Comparison of ENCODE assay signal across 26 mouse cellular contexts in genomic region chr3:9131366-9131765, GRCm38 (mm10).
"Had no signal": no experiment of that assay in that cellular context is flagged by ENCODE, and none has a peak within 500 bp of the region (broad histone marks: within the 10 kb centered on the region; RNA-seq: fewer than 3 reads in every experiment).

No protein-coding gene starts in this region.

- H3K27ac ChIP-seq: embryonic facial prominence, embryonic 10.5 days; embryonic facial prominence, embryonic 12.5 days; embryonic facial prominence, embryonic 13.5 days; embryonic facial prominence, embryonic 15.5 days; forebrain, embryonic 10.5 days; forebrain, embryonic 12.5 days; forebrain, embryonic 13.5 days; forebrain, embryonic 15.5 days; gastrocnemius, adult 2 months; heart, adult 2 months; heart, embryonic 10.5 days had no signal

- H3K4me1 ChIP-seq: embryonic facial prominence, embryonic 12.5 days; embryonic facial prominence, embryonic 13.5 days; embryonic facial prominence, embryonic 15.5 days; forebrain, embryonic 13.5 days; forebrain, embryonic 15.5 days had no signal

- DNase-seq: cerebellum, postnatal 10 days; cerebellum, postnatal 14 days; cerebellum, postnatal 25 days; cerebellum, postnatal 36 days; embryo, embryonic 11 days; forebrain, postnatal 0 days; gastrocnemius, adult 2 months; gastrocnemius, postnatal 10 days; gastrocnemius, postnatal 14 days; gastrocnemius, postnatal 25 days; gastrocnemius, postnatal 36 days; heart, adult 18-20 months; heart, adult 2 months had no signal

- H3K4me3 ChIP-seq: embryonic facial prominence, embryonic 10.5 days; embryonic facial prominence, embryonic 12.5 days; embryonic facial prominence, embryonic 13.5 days; embryonic facial prominence, embryonic 15.5 days; erythroblast, embryonic 14.5 days; forebrain, embryonic 10.5 days; forebrain, embryonic 12.5 days; forebrain, embryonic 13.5 days; forebrain, embryonic 15.5 days; gastrocnemius, adult 2 months; heart, adult 2 months; heart, embryonic 10.5 days had no signal

- H3K9me3 ChIP-seq: embryonic facial prominence, embryonic 10.5 days; embryonic facial prominence, embryonic 12.5 days; embryonic facial prominence, embryonic 13.5 days; embryonic facial prominence, embryonic 15.5 days; forebrain, embryonic 10.5 days; forebrain, embryonic 12.5 days; forebrain, embryonic 13.5 days; forebrain, embryonic 15.5 days; heart, embryonic 10.5 days had no signal

- H3K4me2 ChIP-seq: embryonic facial prominence, embryonic 12.5 days; embryonic facial prominence, embryonic 13.5 days; embryonic facial prominence, embryonic 15.5 days; forebrain, embryonic 12.5 days; forebrain, embryonic 13.5 days; forebrain, embryonic 15.5 days; heart, embryonic 11.5 days had no signal

- H3K27me3 ChIP-seq: embryonic facial prominence, embryonic 12.5 days; embryonic facial prominence, embryonic 13.5 days; embryonic facial prominence, embryonic 15.5 days; forebrain, embryonic 12.5 days; forebrain, embryonic 13.5 days; forebrain, embryonic 15.5 days had no signal

- H3K36me3 ChIP-seq: embryonic facial prominence, embryonic 10.5 days; embryonic facial prominence, embryonic 12.5 days; embryonic facial prominence, embryonic 13.5 days; embryonic facial prominence, embryonic 15.5 days; forebrain, embryonic 10.5 days; forebrain, embryonic 12.5 days; forebrain, embryonic 15.5 days; heart, embryonic 10.5 days had no signal

- ATAC-seq: forebrain, embryonic 13.5 days; forebrain, embryonic 14.5 days; forebrain, embryonic 15.5 days; forebrain, embryonic 16.5 days; forebrain, postnatal 0 days had no signal

- H3K9ac ChIP-seq: embryonic facial prominence, embryonic 12.5 days; embryonic facial prominence, embryonic 13.5 days; embryonic facial prominence, embryonic 15.5 days; forebrain, embryonic 12.5 days; forebrain, embryonic 13.5 days; forebrain, embryonic 15.5 days; forebrain, postnatal 0 days had no signal
